Mouse (Mus musculus): ENCODE results near the gene A4galt. TPM values are rescaled to one million over a fixed set of nuclear protein-coding genes. Genes with fewer than 3 reads are reported as not detected.

The A4galt gene
- polyA plus RNA-seq, 2 experiments from 2014 or later, result not detected

DNA sequence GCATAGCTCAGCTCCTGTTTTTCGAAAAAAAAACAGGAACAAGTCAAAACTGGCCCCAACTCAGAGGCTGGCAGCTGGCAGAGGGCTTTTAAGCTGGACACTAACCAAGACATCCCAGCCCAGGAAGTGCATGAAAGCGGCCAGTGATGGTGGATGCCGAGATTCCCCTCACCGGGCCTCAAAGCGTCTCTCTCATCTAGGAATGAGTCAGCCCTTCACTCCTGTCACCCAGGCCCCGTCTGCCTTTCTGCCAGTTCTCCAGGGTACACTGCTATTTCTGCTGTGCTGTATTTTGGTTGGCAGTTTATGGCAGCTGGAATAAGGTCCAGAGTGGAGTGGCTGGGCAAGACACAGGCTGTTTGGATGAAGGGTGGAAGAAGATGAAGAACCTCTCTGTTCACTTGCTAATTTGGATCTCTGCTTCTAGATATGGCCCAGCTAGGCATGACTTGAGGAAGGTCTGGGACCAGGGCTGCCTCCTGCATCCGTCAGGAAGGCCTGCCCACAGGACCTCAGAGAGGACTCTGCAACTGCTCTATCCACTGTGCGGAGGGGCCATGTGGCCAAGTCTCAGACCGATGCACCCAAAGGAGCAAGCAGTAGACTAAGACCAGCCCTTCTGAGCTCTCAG lies 27.3 kb downstream of the A4galt start:
- no peak for ATAC-seq

DNA sequence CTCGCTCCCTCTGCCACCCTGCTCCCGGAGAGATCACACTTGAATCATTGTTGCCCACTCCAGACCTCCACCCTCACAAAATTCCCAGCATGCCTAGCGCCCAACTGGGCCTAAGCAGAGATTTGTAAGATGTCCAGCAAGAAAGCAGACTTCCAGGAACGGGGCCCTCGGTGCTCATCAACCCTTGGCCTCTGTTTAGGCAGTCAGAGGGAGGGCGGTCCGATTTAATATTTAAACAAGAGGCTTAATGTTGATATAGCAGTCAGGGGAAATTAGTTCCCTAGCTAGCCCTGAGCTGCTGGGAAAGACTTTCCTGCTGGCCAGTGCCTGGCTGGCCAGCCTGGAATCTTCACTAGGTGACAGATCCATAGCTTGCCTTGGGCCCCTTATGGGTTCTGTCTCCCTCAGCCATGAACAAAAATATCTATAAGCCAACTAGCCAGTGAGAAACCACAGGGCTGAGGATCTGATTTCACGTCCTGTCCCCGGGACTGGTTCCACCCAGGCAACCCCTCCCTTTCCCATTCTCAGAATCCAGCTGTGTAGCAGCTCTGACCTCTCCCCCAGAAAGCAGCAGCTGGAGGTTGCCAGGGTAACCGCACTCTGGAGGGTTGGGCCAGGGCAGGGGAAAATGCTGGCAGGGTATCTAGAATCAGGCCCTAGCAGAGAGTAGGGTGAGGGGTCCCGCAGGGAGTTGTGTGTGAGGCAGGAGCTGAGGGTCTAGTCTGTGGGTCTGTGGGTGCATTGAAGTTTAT lies 28.2 kb downstream of the A4galt start:
- ATAC-seq, result no peak

DNA sequence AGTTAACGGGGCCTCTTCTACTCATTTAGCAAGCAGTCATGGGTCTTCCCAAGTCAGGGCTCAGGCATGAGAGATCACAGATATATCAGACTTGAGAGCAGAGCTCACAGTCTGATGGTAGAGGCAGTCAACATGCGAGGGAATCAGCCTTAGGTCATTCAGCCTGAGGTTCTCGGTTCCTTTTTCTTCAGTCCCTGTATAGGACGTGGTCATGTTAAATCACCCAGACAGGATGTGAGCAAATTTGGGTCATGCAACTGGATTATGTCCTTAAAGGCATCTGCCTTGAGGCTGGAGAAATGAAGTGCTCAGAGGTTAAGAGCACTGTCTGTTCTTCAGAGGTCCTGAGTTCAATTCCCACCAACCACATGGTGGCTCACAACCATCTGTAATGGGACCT lies 29.9 kb downstream of the A4galt start:
- no peak for ATAC-seq

DNA sequence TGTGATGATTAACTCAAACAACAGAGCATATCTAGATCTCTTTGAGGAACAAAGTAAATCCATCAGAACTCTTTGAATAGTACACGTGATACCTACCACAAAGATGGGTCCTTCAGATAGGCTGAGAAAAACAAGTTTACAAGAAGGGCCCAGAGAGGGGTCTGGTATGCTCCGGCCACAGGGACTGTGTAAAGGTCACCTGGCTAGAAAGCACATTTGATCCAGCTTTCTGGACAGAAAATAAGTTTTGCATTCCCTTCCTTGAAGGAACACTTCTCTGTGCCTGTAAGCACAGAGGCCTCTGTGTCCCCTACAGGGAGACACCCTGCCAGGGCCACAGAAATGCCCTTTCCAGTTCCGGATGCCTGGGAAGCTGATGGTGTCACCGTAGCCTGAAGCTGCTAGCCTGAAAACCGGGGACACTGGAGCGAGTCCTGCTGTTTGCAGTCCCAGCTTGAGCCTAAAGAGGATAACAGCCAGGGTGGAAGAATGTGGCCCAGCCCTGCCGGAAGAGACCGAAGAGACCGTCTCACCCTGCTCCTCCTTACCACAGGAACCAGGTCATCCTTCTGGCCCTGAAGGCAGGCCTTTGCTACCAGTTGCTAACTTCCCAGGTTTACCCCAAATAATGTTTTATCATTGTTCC lies 31.1 kb downstream of the A4galt start:
- no peak for ATAC-seq

DNA sequence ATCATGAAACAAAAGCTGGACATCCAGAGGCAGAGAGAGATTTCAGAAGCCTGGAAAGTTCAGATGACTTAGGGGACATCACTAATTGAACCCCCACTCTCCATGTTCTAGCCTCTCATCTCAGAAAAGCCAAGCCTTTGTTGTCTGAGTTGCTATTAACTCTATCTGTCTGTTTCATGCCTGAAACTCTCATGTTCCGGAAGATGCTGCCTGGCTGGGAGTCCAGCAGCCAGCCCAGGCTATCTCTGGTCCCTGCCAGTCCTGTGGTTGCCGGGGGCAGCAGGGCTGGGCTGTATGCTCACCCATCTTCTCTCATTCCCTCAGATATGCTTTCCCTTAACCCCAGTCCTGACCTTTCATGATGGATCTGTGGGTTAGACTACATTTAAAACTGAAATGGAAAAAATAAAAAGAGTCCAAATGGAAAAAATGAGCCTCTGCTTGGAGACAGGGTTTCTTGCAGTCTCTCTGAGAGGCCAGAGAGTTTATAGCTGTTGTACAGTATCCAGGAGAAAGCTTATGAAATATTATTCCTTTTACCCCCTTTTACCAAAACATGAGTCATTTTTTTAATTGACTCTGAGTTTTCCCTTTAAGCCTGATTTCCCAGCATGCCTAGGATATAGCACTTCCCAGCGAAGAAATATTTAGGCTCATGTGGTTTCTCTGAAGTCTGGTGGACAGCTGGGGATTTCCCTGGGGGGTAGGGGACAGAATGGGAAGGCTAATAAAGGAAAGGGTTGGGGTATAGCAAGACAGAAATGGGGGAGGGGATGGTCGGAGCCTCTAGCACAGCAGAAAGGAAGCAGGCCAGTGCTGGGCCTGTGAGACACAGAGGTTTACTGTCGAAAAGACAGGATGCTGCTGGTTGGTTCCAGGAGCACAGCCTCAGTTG lies 36.0 kb downstream of the A4galt start:
- no peak for ATAC-seq

DNA sequence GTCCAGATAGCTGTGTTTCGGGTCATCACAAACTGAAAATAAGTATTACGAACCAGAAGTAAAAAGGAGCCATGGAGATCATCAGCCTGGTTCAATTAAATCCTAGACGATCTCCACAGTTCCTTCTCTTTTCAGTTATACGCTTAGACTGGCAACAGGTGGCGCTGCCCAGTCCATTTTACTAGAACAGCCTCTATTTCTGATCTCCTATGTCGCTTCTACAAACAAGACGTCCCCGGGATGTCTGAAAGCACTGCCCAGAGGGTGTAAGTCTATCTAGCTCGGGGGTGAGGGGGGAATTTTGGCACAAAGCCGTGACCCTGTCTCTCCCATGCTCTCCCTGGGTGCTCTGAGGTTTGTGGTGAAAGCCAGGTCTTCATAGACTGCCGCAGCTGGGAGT lies 41.3 kb downstream of the A4galt start:
- ATAC-seq, result no peak

DNA sequence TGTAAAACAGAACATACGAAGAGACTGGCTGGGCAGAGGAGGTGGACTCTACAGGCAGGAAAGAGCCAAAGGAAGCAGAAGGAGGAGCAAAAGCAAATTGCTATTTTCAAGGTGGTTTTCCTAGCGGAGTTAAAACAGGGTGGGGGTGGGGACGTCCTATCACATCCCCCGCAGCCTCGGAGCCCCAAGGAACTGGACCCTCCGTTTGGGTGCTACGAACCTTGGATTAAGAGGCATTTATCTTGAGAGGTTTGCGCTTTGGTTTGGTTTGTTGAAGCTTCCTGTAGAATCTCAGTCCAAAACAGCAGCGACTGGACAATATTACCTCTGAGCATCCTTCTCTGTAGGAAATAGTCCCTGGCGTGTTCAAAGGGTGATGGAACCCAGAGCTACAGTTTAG lies 41.9 kb downstream of the A4galt start:
- ATAC-seq, result no peak

DNA sequence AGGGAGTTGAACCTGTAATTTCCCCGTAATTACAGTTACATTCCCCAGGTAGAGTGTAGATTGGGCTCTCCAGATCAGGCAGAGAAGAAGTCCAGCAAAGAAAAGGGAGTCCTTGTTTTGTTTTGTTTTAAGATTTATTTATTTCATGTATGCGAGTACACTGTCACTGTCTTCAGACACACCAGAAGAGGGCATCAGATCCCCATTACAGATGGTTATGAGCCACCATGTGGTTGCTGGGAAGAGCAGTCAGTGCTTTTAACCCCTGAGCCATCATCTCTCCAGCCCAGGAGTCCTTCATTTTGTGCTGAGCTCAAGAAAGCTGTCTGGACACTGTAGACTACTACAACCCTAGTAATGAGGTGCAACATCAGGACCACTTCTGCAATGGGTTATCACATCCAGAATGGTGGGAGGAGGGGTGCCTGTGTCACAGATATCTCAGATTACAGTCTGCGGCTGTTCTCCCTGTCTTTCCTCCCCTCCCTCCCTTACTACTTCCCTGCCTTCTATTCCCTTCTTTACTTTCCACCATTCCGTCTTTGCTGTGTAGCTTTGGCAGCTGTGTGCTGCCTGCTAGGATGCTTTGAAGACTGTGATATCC lies 42.4 kb downstream of the A4galt start:
- ATAC-seq, result no peak

DNA sequence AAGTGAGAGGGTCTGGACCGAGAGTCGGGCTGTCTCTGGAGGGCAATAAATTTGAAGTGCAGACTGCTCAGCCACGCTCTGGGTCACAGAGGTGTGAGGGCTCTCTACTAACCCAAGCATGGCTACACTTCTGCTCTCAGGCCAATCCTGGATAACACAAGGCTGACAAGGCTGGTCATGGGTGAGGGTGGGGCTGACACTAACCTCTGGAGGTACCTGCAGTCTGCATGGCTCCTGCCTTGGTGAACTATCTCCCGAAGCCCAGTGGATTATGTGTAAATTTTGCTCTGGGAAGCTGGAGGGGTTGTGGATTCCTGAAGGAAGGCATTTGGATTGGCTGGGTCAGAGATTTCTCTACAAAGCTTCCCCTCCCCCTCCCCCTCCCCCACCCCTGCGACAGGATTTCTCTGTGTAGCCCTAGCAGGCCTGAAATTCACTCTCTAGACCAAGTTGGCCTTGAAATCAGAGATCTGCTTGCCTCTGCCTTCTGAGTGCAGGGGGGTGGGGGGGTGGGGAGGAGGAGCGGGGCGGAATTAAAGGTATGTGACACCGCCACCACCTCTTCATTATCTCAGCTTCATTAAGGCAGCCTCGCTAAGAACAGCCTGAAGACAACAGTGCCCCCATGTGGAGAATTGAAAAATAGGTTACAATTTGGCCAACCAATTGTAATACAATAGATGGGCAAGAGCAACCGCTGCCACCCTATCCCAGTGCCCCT lies 46.7 kb downstream of the A4galt start:
- peak; percentile 54 for ATAC-seq

DNA sequence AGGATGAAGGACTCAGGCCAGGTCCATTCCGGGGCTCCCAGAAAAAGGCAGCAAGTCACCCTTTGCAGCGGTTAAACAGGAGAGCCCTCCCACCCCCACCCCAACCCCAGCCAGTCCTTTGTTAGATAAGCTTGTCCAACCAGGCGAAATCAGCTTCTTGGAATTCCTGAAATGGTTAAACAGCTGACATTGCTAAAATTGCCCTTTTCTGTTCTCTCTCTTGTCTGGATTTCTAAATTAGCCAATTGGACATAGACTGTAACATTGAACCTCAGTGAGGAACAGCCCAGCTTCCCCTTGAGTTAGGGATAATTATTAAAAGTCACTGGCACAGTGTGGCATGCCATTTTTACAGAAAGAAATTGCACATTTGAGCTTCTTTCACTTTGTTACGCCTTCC lies 49.2 kb downstream of the A4galt start:
- no peak for ATAC-seq

DNA sequence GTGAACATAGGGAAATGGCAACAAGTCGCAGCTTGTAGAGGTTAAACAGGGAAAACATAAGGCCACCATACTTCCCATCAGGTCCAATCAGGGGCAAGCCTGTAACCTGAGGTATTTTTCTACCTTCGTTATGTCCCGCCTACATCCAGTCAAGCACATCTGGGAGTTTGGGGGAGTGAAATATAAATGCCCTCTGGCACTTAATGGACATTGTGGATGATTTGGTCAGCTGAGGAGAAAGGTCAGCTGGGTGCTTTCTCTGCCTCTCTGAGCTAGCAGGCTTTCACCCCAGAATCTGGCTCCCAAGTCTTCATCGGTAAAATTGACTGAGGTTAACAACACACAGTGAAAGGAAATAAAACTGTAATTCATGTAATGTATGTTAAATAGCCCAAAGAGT lies 58.2 kb downstream of the A4galt start:
- ATAC-seq, result no peak

DNA sequence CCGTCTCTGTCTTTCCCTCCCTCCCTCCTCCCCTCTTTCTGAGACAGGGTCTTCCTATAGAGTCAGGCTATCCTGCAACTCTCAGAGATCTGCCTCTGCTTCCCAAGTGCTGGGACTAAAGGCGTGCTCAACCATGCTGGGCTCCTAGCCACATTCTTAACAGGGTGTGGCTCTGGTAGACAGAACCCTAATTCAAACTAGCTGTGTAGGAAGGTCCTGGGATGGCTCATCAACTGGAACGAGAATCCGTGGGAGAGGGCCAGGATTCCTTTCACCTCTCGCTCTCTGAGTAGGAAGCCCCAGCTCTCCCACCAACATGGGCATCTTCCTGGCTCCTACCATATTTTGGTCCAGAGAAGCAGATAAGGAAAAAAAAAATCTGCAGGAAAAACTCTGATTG lies 69.2 kb downstream of the A4galt start:
- no peak for ATAC-seq

DNA sequence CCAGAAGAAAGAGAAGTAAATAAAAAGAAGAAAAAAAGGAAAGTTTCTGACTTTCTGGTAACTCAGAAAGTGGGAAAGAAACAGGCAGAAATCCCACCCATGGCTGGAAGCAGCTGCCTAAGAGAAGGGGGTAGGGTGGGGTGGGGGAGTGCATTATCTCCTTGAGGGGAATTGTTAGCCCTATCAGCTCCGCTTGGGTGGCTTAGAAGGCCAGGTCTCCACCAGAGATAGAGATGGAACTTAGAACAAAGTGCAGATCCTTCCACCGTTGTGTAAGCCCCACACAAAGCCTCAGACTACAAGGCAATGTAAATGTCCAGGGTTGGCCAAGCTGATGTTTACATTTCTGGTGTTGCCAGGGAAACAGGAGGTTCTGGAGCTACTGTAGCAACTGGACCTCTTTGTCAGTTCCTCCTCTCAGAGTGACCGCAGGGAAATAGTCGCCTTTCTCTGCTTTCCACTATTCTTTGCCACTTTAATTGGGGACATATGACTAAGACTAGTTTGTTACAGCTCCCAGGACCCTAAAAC lies 69.7 kb downstream of the A4galt start:
- no peak for ATAC-seq

DNA sequence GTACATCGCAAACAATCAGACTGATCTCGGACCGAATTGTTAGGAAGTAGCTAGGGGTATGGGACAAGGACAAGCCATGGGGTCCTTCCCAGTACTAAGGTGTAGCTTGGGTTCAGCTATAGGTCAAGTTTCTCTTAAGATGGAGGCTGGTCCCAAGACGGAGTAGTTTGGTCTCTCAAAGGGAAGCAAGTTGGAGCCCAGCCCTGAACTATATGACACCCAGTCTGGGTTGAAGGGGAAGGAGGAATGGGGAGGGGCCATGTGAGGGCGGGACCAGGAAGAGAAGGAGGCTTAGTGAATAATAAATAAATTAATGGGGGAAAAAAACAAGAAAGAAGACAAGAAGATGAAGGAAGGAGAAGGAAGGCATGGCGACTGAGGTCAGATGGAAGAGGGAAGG lies 71.6 kb downstream of the A4galt start:
- ATAC-seq, result no peak

Other genes starting within 250 kb of the A4galt start
- under 1 TPM; 0.04 to 0.97 TPM for gene Nfam1, start 218.5 kb downstream of the A4galt start, polyA plus RNA-seq (2017; shearing (Covaris generic))
- 10 to 100 TPM; 79.0 to 82.8 TPM for gene Serhl, start 162.3 kb downstream of the A4galt start, polyA plus RNA-seq (2017; shearing (Covaris generic))
- 10 to 100 TPM; 67.8 to 87.0 TPM for gene Rrp7a, start 129.0 kb downstream of the A4galt start, polyA plus RNA-seq (2017; shearing (Covaris generic))
- gene Poldip3, start 102.4 kb downstream of the A4galt start, polyA plus RNA-seq (2017; shearing (Covaris generic)), result 100 to 1,000 TPM; 155 to 180 TPM
- 10 to 100 TPM; 55.9 to 73.9 TPM for gene Cyb5r3, start 79.2 kb downstream of the A4galt start, polyA plus RNA-seq (2017; shearing (Covaris generic))
- gene Arfgap3, start 98.5 kb upstream of the A4galt start, polyA plus RNA-seq (2017; shearing (Covaris generic)), result 10 to 100 TPM; 11.3 to 13.7 TPM
- gene Pacsin2, start 212.8 kb upstream of the A4galt start, polyA plus RNA-seq (2017; shearing (Covaris generic)), result 10 to 100 TPM; 21.2 to 24.9 TPM

All from activated CD4-positive, CD25-positive, alpha-beta regulatory T cell, adult 4 months (primary cell).